Mouse (Mus musculus): ENCODE results near the gene B230217C12Rik. TPM values are rescaled to one million over a fixed set of nuclear protein-coding genes. Genes with fewer than 3 reads are reported as not detected.
A peak's percentile ranks its signal among the peaks of the same experiment; 100 is the strongest.
"Not testable (repeated sequence)": the region's sequence is repeated elsewhere in the genome, so short reads cannot be mapped to it uniquely, and the experiment has no call there.

B230217C12Rik gene
- total RNA-seq, 2 experiments from 2014 or later = 40.0 to 45.1 TPM

- no peak for DNase-seq (ENCODE audit: extremely low spot score in 1 of 2, low spot score in 2 of 2)
- intact Hi-C loops (cut with DNase I) = no loop called here
Measured at GRCm38 (mm10) chr11:97821401-97822064, 19.0 kb upstream of the B230217C12Rik start.

GRCm38 (mm10) chr11:97822840-97823603 is 17.6 kb upstream of the B230217C12Rik start:
- DNase-seq (ENCODE audit: extremely low spot score in 1 of 2, low spot score in 2 of 2) = peak in 1 of 2 experiments; percentile 59
- intact Hi-C loops (cut with DNase I) = no loop called here

GRCm38 (mm10) chr11:97824168-97824567 is 16.4 kb upstream of the B230217C12Rik start:
- DNase-seq (ENCODE audit: extremely low spot score in 1 of 2, low spot score in 2 of 2) = no peak
- intact Hi-C loops (cut with DNase I) = no loop called here

- DNase-seq (ENCODE audit: extremely low spot score in 1 of 2, low spot score in 2 of 2) = peak in 1 of 2 experiments; percentile 65
- intact Hi-C loops (cut with DNase I) = no loop called here
Measured at GRCm38 (mm10) chr11:97824895-97825294, 15.7 kb upstream of the B230217C12Rik start.

- DNase-seq (ENCODE audit: extremely low spot score in 1 of 2, low spot score in 2 of 2) = peak in 1 of 2 experiments; percentile 40
- intact Hi-C loops (cut with DNase I) = no loop called here
Measured at GRCm38 (mm10) chr11:97825295-97825694, 15.3 kb upstream of the B230217C12Rik start.

- intact Hi-C loops (cut with DNase I) = no loop called here
- DNase-seq (ENCODE audit: extremely low spot score in 1 of 2, low spot score in 2 of 2) = no peak
Measured at GRCm38 (mm10) chr11:97825971-97826370, 14.6 kb upstream of the B230217C12Rik start.

- intact Hi-C loops (cut with DNase I) = no loop called here
- DNase-seq (ENCODE audit: extremely low spot score in 1 of 2, low spot score in 2 of 2) = peak in 1 of 2 experiments; percentile 17
Measured at GRCm38 (mm10) chr11:97826414-97826813, 14.2 kb upstream of the B230217C12Rik start.

GRCm38 (mm10) chr11:97827654-97828053 is 12.9 kb upstream of the B230217C12Rik start:
- no peak for DNase-seq (ENCODE audit: extremely low spot score in 1 of 2, low spot score in 2 of 2)
- intact Hi-C loops (cut with DNase I) = no loop called here

GRCm38 (mm10) chr11:97829365-97829764 is 11.2 kb upstream of the B230217C12Rik start:
- intact Hi-C loops (cut with DNase I) = no loop called here

GRCm38 (mm10) chr11:97829913-97830476 is 10.6 kb upstream of the B230217C12Rik start:
- intact Hi-C loops (cut with DNase I) = no loop called here
- peak in 1 of 2 experiments; percentile 23 for DNase-seq (ENCODE audit: extremely low spot score in 1 of 2, low spot score in 2 of 2)

More at GRCm38 (mm10) chr11:97829365-97829764, 11.2 kb upstream of the B230217C12Rik start:
- DNase-seq (ENCODE audit: extremely low spot score in 1 of 2, low spot score in 2 of 2) = no peak

GRCm38 (mm10) chr11:97830501-97830900 is 10.1 kb upstream of the B230217C12Rik start:
- no peak for DNase-seq (ENCODE audit: extremely low spot score in 1 of 2, low spot score in 2 of 2)
- intact Hi-C loops (cut with DNase I) = no loop called here

- no peak for DNase-seq (ENCODE audit: extremely low spot score in 1 of 2, low spot score in 2 of 2)
- intact Hi-C loops (cut with DNase I) = no loop called here
Measured at GRCm38 (mm10) chr11:97832001-97832400, 8.6 kb upstream of the B230217C12Rik start.

- intact Hi-C loops (cut with DNase I) = no loop called here
- no peak for DNase-seq (ENCODE audit: extremely low spot score in 1 of 2, low spot score in 2 of 2)
Measured at GRCm38 (mm10) chr11:97833352-97833751, 7.2 kb upstream of the B230217C12Rik start.

GRCm38 (mm10) chr11:97836541-97836940 is 4.0 kb upstream of the B230217C12Rik start:
- intact Hi-C loops (cut with DNase I) = no loop called here
- no peak for DNase-seq (ENCODE audit: extremely low spot score in 1 of 2, low spot score in 2 of 2)

GRCm38 (mm10) chr11:97837051-97837450 is 3.5 kb upstream of the B230217C12Rik start:
- intact Hi-C loops (cut with DNase I); DNase-seq (ENCODE audit: extremely low spot score in 1 of 2, low spot score in 2 of 2): not testable (repeated sequence)

- intact Hi-C loops (cut with DNase I) = loop anchor here (2.0 kb wide), 1 partner anchor 39 kb away; the partner anchor contains the start of gene Lasp1
- no peak for DNase-seq (ENCODE audit: extremely low spot score in 1 of 2, low spot score in 2 of 2)
Measured at GRCm38 (mm10) chr11:97837641-97838149, 2.9 kb upstream of the B230217C12Rik start.

- DNase-seq (ENCODE audit: extremely low spot score in 1 of 2, low spot score in 2 of 2) = no peak
- intact Hi-C loops (cut with DNase I) = loop anchor here (2.0 kb wide), 1 partner anchor 40 kb away; the partner anchor contains the start of gene Lasp1
Measured at GRCm38 (mm10) chr11:97838779-97839440, 1.7 kb upstream of the B230217C12Rik start.

- intact Hi-C loops (cut with DNase I) = loop anchor here (2.0 to 5.0 kb wide), 2 partner anchors 41 to 43 kb away; partner anchors contain the start of genes Fbxo47 and Lasp1
- no peak for DNase-seq (ENCODE audit: extremely low spot score in 1 of 2, low spot score in 2 of 2)
Measured at GRCm38 (mm10) chr11:97839441-97840134, 992 bp upstream of the B230217C12Rik start.

Data from left cerebral cortex, postnatal 10 days (tissue).